Mouse (Mus musculus) hindbrain, embryonic 13.5 days (tissue): ENCODE measurements around the gene I0C0044D17Rik. TPM values are rescaled to one million over a fixed set of nuclear protein-coding genes. Genes with fewer than 3 reads are reported as not detected.
"Not testable (repeated sequence)": the region's sequence is repeated elsewhere in the genome, so short reads cannot be mapped to it uniquely, and the experiment has no call there.

ENCODE experiments used
- ATAC-seq: fragments of 200-750 bp; cut with Nextera tagmentation; 2 replicates; pipeline ENCODE4 v1.8.0; 2017; ENCODE audit warnings: moderate TSS enrichment; ENCODE audit not compliant: low FRiP score
- H3K27ac ChIP-seq: fragments of 300-500 bp; sonication (generic); 2 replicates; pipeline ENCODE4 v1.5.1; 2015; ENCODE audit warnings: inconsistent platforms, mild to moderate bottlenecking, moderate library complexity
- H3K27me3 ChIP-seq: fragments of 300-500 bp; sonication (generic); 2 replicates; pipeline ENCODE4 v1.6.1; 2015; ENCODE audit warnings: mild to moderate bottlenecking, inconsistent platforms
- H3K36me3 ChIP-seq: fragments of 300-500 bp; sonication (generic); 2 replicates; pipeline ENCODE4 v1.6.1; 2015; ENCODE audit warnings: mild to moderate bottlenecking, inconsistent platforms
- H3K4me1 ChIP-seq: fragments of 300-500 bp; sonication (generic); replicated peaks from 2 replicates; pipeline ENCODE4 v1.6.1; 2015; ENCODE audit warnings: inconsistent platforms
- H3K4me2 ChIP-seq: fragments of 300-500 bp; sonication (generic); 2 replicates; pipeline ENCODE4 v1.6.1; 2015; ENCODE audit warnings: inconsistent platforms, mild to moderate bottlenecking, moderate library complexity
- H3K4me3 ChIP-seq: fragments of 300-500 bp; sonication (generic); 2 replicates; pipeline ENCODE4 v1.5.1; 2015; ENCODE audit warnings: mild to moderate bottlenecking, inconsistent platforms
- H3K9ac ChIP-seq: fragments of 300-500 bp; sonication (generic); 2 replicates; pipeline ENCODE4 v1.6.1; 2015; ENCODE audit warnings: mild to moderate bottlenecking, inconsistent platforms
- H3K9me3 ChIP-seq: fragments of 300-500 bp; sonication (generic); 2 replicates; pipeline ENCODE4 v1.6.1; 2016; ENCODE audit warnings: inconsistent platforms
- WGBS: fragments of 180-500 bp; shearing (Covaris S2); methylation state at CpG from one replicate; pipeline ENCODE4 v1.1.7; 2015; 5-methylcytosine and 5-hydroxymethylcytosine counted together
- polyA plus RNA-seq: library from polyadenylated mRNA; unstranded; fragments of >200 nt; fragmentation: Nextera tagmentation; extraction: Ambion mirVana; gene quantifications from 2 replicates; pipeline ENCODE4 v1.2.1, GENCODE M21; 2015

I0C0044D17Rik gene
- polyA plus RNA-seq = not detected in 2 replicates

GRCm38 (mm10) chr4:98823740-98824139 lies at the start of gene I0C0044D17Rik:
I0C0044D17Rik (minus strand) TSS chr4:98823840.
- not testable (repeated sequence) for H3K4me1 ChIP-seq, H3K4me3 ChIP-seq, H3K27ac ChIP-seq, H3K9ac ChIP-seq, H3K9me3 ChIP-seq, H3K36me3 ChIP-seq, ATAC-seq, H3K4me2 ChIP-seq
- peaks cover 23% of the 10 kb centered on the region for H3K27me3 ChIP-seq
- WGBS = 90% methylated on average over 1 of the region's 1 CpGs

- Histone ChIP-seq H3K27me3 (no peaks in the 10 kb centered on the region), H3K27ac (no peak overlapping the region), H3K4me3 (no peak overlapping the region), H3K9ac (no peak overlapping the region), H3K4me2 (no peak overlapping the region), H3K36me3 (no peaks in the 10 kb centered on the region), H3K4me1 (no peaks in the 10 kb centered on the region), H3K9me3 (no peaks in the 10 kb centered on the region)
- 76% methylated on average over 14 of the region's 14 CpGs for WGBS
- ATAC-seq = no peak
These were observed 42.0 kb upstream of the I0C0044D17Rik start for GRCm38 (mm10) chr4:98865386-98866237.

DNA sequence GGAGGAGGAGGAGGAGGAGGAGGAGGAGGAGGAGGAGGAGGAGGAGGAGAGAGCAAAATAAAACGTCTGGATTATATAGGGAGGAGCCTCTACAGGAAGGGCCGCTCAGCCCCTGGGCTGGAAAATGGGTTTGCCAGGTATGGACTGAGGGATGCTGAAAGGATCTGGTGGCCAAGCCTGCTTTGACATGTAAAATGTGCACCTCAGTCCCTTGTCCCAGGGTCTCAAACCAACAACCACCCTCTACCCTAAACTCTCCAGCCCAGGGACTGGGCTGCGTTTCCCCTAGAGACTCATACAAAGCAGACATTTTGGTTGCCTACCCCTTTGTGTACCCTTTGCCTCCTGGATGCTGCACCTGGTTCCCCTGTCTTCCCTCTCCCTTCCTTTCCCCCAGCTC lies 40.9 kb upstream of the I0C0044D17Rik start:
- Histone ChIP-seq H3K4me2 (no peak overlapping the region), H3K36me3 (no peaks in the 10 kb centered on the region), H3K4me1 (no peaks in the 10 kb centered on the region), H3K27ac (no peak overlapping the region), H3K4me3 (no peak overlapping the region), H3K27me3 (no peaks in the 10 kb centered on the region), H3K9ac (no peak overlapping the region), H3K9me3 (no peaks in the 10 kb centered on the region)
- ATAC-seq = no peak
- 90% methylated on average over 3 of the region's 3 CpGs for WGBS

DNA sequence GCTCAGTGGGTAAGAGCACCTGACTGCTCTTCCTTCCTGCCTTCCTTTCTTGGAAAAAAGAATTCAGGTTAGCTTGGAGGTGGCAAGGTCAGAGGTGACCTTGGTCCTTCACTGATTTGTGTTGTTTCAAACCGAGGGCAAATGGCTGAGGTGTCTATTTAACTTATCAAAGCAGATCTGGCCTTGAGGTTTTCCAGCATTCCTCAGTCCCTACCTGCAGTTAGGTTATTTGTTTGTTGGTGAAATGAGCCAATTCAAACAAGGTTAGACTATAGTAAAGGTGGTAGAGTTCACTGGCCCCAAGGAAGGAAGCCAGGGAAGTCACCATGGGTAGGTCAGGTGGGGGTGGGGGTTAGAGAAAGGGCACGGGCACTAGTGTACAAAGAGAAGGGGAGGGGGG lies 40.5 kb upstream of the I0C0044D17Rik start:
- no peak overlapping the region for H3K27ac ChIP-seq
- H3K4me3 ChIP-seq = no peak overlapping the region
- H3K27me3 ChIP-seq = no peaks in the 10 kb centered on the region
- H3K9ac ChIP-seq = no peak overlapping the region
- 79% methylated on average over 1 of the region's 2 CpGs for WGBS
- no peak overlapping the region for H3K4me2 ChIP-seq
- H3K9me3 ChIP-seq = no peaks in the 10 kb centered on the region
- ATAC-seq = no peak
- H3K36me3 ChIP-seq = no peaks in the 10 kb centered on the region
- no peaks in the 10 kb centered on the region for H3K4me1 ChIP-seq

DNA sequence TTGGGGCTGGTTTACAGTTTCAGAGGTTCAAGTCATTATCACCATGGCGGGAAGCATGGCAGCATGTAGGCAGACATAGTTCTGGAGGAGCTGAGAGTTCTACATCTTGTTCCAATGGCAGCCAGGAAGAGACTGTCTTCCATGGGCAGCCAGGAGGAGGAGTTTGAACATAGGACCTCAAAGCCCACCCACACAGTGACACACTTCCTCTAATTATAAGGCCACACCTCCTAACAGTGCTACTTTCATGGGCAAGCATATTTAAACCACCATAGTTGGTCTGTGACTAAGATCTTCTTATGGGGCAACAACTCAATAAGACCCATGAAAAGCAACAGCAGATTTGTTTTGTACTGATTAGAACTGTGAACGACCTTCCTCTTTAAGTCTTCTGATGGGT lies 39.8 kb upstream of the I0C0044D17Rik start:
- H3K36me3 ChIP-seq = no peaks in the 10 kb centered on the region
- ATAC-seq = no peak
- 89% methylated on average over 2 of the region's 2 CpGs for WGBS
- H3K4me1 ChIP-seq = no peaks in the 10 kb centered on the region
- no peak overlapping the region for H3K4me3 ChIP-seq
- H3K9ac ChIP-seq = no peak overlapping the region
- H3K4me2 ChIP-seq = no peak overlapping the region
- no peak overlapping the region for H3K27ac ChIP-seq
- H3K27me3 ChIP-seq = no peaks in the 10 kb centered on the region
- no peaks in the 10 kb centered on the region for H3K9me3 ChIP-seq

DNA sequence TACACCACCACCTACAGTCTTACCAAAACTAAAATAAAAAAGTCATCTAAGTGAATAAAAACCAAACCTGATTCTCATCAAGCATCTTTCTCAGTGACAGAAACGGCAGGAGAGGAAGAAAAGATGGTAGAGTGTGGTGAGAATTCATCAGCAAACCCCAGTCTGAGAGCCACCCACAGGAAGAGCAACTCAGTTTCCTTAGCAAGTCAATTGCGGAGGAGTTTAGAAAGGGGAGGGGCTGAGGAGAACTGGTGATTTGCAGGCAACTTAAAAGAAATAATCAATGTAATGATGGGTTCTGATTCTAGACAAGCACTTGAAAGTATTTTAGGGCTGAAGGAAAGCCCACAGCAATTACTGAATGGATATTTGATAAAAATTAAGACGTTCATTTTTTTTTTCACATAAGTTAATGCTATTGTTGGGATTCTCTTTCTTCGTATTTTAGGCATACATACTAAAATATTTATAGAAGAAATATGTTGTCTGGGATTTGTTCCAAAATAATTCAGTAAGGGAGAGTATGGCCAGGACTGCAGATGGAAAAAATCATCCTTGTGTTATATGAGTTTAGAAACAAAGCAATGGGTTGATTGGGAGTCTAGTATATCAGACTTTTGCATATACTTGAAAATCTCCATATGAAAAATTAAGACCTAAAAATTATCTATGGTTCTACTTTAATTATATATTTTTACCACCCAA lies 34.7 kb upstream of the I0C0044D17Rik start:
- H3K36me3 ChIP-seq = no peaks in the 10 kb centered on the region
- no peaks in the 10 kb centered on the region for H3K9me3 ChIP-seq
- no peak overlapping the region for H3K9ac ChIP-seq
- H3K27me3 ChIP-seq = no peaks in the 10 kb centered on the region
- H3K27ac ChIP-seq = no peak overlapping the region
- no peaks in the 10 kb centered on the region for H3K4me1 ChIP-seq
- no peak for ATAC-seq
- H3K4me2 ChIP-seq = no peak overlapping the region
- WGBS = 89% methylated on average over 4 of the region's 4 CpGs
- no peak overlapping the region for H3K4me3 ChIP-seq

- no peak overlapping the region for H3K27ac ChIP-seq
- no peaks in the 10 kb centered on the region for H3K36me3 ChIP-seq
- 82% methylated on average over 11 of the region's 11 CpGs for WGBS
- H3K9me3 ChIP-seq = no peaks in the 10 kb centered on the region
- no peaks in the 10 kb centered on the region for H3K4me1 ChIP-seq
- ATAC-seq = no peak
- H3K9ac ChIP-seq = no peak overlapping the region
- no peak overlapping the region for H3K4me3 ChIP-seq
- H3K4me2 ChIP-seq = no peak overlapping the region
- H3K27me3 ChIP-seq = no peaks in the 10 kb centered on the region
These were observed 33.5 kb upstream of the I0C0044D17Rik start for GRCm38 (mm10) chr4:98857037-98857648.

DNA sequence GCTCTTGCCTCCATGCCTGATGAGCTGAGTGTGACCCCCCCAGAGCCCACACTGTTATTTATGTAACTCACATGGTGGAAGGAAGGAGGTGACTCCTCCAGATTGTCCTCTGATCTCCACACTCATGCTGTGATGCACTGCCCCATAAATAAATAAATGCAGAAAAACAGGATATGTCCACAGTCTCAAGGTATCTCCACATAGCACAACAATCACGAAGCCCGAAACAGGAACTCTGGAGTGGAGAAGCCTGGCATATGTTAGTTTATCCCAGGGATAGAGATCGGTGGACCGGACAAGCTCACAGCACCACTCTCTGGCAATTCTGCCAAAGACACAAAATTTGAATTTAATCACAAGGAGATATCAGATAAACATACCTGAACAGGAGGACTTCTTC lies 30.3 kb upstream of the I0C0044D17Rik start:
- Histone ChIP-seq H3K4me2 (no peak overlapping the region), H3K27ac (no peak overlapping the region), H3K4me3 (no peak overlapping the region), H3K36me3 (no peaks in the 10 kb centered on the region), H3K4me1 (no peaks in the 10 kb centered on the region), H3K27me3 (no peaks in the 10 kb centered on the region), H3K9ac (no peak overlapping the region), H3K9me3 (no peaks in the 10 kb centered on the region)
- no peak for ATAC-seq
- WGBS = 89% methylated on average over 4 of the region's 4 CpGs

DNA sequence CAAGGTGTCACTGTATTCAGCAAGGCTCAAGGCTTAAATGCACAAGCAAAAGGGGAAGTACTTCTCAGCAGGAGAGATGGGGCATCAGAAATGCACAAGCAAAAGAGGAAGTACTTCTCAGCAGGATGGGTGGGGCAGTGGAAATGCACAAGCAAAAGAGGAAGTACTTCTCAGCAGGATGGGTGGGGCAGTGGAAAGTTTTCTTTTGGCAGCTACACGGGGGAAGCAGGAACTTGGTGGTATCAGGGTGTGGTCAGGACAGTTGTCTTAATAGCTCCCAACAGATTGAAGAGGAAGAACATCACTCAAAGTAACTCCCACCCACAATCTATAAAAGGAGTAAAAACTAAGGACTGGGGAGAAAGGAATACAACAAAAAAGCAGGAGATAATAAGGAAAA lies 26.8 kb upstream of the I0C0044D17Rik start:
- not testable (repeated sequence) for H3K36me3 ChIP-seq, H3K9ac ChIP-seq, H3K27me3 ChIP-seq, H3K4me1 ChIP-seq, H3K9me3 ChIP-seq, H3K27ac ChIP-seq, H3K4me3 ChIP-seq, ATAC-seq, H3K4me2 ChIP-seq
- WGBS = 79% methylated on average over 1 of the region's 1 CpGs

GRCm38 (mm10) chr4:98847120-98847885 lies 23.7 kb upstream of the I0C0044D17Rik start:
- 77% methylated on average over 6 of the region's 6 CpGs for WGBS
- no peaks in the 10 kb centered on the region for H3K9me3 ChIP-seq
- no peak overlapping the region for H3K4me2 ChIP-seq
- no peaks in the 10 kb centered on the region for H3K4me1 ChIP-seq
- H3K27me3 ChIP-seq = no peaks in the 10 kb centered on the region
- H3K4me3 ChIP-seq = no peak overlapping the region
- H3K36me3 ChIP-seq = no peaks in the 10 kb centered on the region
- no peak overlapping the region for H3K27ac ChIP-seq
- no peak overlapping the region for H3K9ac ChIP-seq
- no peak for ATAC-seq

DNA sequence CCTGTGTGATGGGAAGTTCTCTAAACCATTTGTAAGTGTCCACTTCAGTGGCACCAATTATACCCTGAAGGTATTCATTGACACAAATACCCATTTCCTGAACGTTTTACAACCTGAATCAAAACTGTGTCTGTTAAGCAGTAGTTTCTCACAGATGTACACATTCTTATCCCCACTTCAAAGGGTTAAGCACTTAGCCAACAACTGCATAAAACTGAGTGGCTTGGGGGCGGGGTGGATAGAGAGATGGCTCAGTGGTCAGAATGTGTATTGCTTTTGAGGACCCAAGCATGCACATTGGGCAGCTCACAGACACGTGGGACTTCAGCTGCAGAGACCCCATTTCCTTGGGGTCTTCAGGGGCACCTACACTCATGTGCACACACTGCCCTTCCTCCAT lies 22.8 kb upstream of the I0C0044D17Rik start:
- 59% methylated on average over 3 of the region's 3 CpGs for WGBS
- Histone ChIP-seq H3K36me3 (no peaks in the 10 kb centered on the region), H3K27ac (no peak overlapping the region), H3K4me1 (no peaks in the 10 kb centered on the region), H3K9ac (no peak overlapping the region), H3K4me2 (no peak overlapping the region), H3K27me3 (no peaks in the 10 kb centered on the region), H3K9me3 (no peaks in the 10 kb centered on the region), H3K4me3 (no peak overlapping the region)
- no peak for ATAC-seq

DNA sequence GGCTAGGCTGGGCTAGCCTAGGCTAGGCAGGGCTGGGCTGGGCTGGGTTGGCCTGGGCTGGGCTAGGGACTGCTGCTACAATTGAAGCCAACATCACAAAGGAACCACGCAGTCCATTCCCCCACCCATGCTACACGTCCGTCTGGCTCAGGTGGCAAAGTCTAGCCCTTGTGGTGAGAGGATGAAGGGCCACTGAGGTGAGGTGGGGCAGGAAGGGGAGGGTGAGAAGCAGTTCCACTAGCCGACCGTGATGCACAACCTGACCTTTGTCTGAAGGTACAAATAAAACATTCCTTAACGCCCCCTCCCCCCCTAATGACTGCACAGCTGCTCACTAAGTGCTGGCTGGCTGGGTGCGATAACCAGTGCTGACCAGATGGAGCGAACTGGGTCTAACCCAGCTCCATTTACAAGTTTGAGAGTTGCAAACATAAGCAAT lies 22.1 kb upstream of the I0C0044D17Rik start:
- 78% methylated on average over 8 of the region's 8 CpGs for WGBS
- no peak overlapping the region for H3K4me3 ChIP-seq
- H3K36me3 ChIP-seq = no peaks in the 10 kb centered on the region
- no peaks in the 10 kb centered on the region for H3K27me3 ChIP-seq
- no peak overlapping the region for H3K9ac ChIP-seq
- no peak overlapping the region for H3K27ac ChIP-seq
- H3K9me3 ChIP-seq = no peaks in the 10 kb centered on the region
- ATAC-seq = no peak
- peaks cover 1% of the 10 kb centered on the region for H3K4me1 ChIP-seq
- no peak overlapping the region for H3K4me2 ChIP-seq
